Mouse (Mus musculus) monocyte, adult 5-6 weeks (primary cell): ENCODE measurements around the gene Olfr228. TPM values are rescaled to one million over a fixed set of nuclear protein-coding genes. Genes with fewer than 3 reads are reported as not detected.
"Not testable (repeated sequence)": the region's sequence is repeated elsewhere in the genome, so short reads cannot be mapped to it uniquely, and the experiment has no call there.

Source experiments
- ATAC-seq: fragments of 153-309, 156-312 bp; replicated peaks from 2 replicates; pipeline ENCODE4 v1.8.0; 2017; ENCODE audit warnings: mild to moderate bottlenecking; ENCODE audit not compliant: low TSS enrichment, insufficient number of reproducible peaks, severe bottlenecking, poor library complexity, low FRiP score
- total RNA-seq: library from RNA; stranded (forward); fragments of 200-1000, 200-491, 200-594 nt; gene quantifications from 3 replicates; pipeline ENCODE4 v1.2.3, GENCODE M21; 2017

Gene Olfr228
- total RNA-seq: not detected in 3 replicates

GRCm38 (mm10) chr2:86487286-86487685 lies at the start of gene Olfr228:
Gene Olfr228, minus strand, starts transcription at chr2:86487386.
- no peak for ATAC-seq

GRCm38 (mm10) chr2:86530991-86531390 lies 43.8 kb upstream of the Olfr228 start:
- ATAC-seq: no peak

GRCm38 (mm10) chr2:86508161-86508560 lies 21.0 kb upstream of the Olfr228 start, which contains the start of gene Olfr1076:
Gene Olfr1076, plus strand, starts transcription at chr2:86508461.
- no peak for ATAC-seq

GRCm38 (mm10) chr2:86464442-86465109 lies 22.6 kb downstream of the Olfr228 start:
- ATAC-seq: no peak

- ATAC-seq: no peak
Observed at GRCm38 (mm10) chr2:86460434-86460833, 26.8 kb downstream of the Olfr228 start.

- ATAC-seq: no peak
Observed at GRCm38 (mm10) chr2:86456169-86456568, 31.0 kb downstream of the Olfr228 start, which contains the start of gene Olfr1066. Gene Olfr1066, minus strand, starts transcription at chr2:86456269.

GRCm38 (mm10) chr2:86450491-86450890 lies 36.7 kb downstream of the Olfr228 start, which contains the start of gene Olfr1065:
Gene Olfr1065, minus strand, starts transcription at chr2:86450591.
- ATAC-seq: not testable (repeated sequence)

GRCm38 (mm10) chr2:86442101-86442500 lies 45.1 kb downstream of the Olfr228 start:
- ATAC-seq: not testable (repeated sequence)

Other genes starting within 250 kb of the Olfr228 start
- gene Olfr1048, start 247.1 kb downstream of the Olfr228 start, total RNA-seq: not detected in 3 replicates
- not detected in 3 replicates for gene Olfr1049, start 229.1 kb downstream of the Olfr228 start, total RNA-seq
- gene Olfr1051, start 208.3 kb downstream of the Olfr228 start, total RNA-seq: not detected in 3 replicates
- gene Olfr1052, start 194.9 kb downstream of the Olfr228 start, total RNA-seq: not detected in 3 replicates
- gene Olfr1053, start 172.1 kb downstream of the Olfr228 start, total RNA-seq: not detected in 3 replicates
- gene Olfr1054, start 152.0 kb downstream of the Olfr228 start, total RNA-seq: not detected in 3 replicates
- not detected in 3 replicates for gene Olfr1055, start 137.1 kb downstream of the Olfr228 start, total RNA-seq
- 0.64 TPM in 1 of 3 replicates, not detected in the others for gene Olfr1056, start 124.9 kb downstream of the Olfr228 start, total RNA-seq
- gene Olfr1057, start 109.0 kb downstream of the Olfr228 start, total RNA-seq: not detected in 3 replicates
- gene Olfr1058, start 98.8 kb downstream of the Olfr228 start, total RNA-seq: not detected in 3 replicates
- not detected in 3 replicates for gene Olfr1061, start 73.3 kb downstream of the Olfr228 start, total RNA-seq
- gene Olfr1062, start 60.6 kb downstream of the Olfr228 start, total RNA-seq: not detected in 3 replicates
- gene Olfr1065, start 36.8 kb downstream of the Olfr228 start, total RNA-seq: not detected in 3 replicates
- gene Olfr1066, start 31.1 kb downstream of the Olfr228 start, total RNA-seq: not detected in 3 replicates
- not detected in 3 replicates for gene Olfr1076, start 21.1 kb upstream of the Olfr228 start, total RNA-seq
- not detected in 3 replicates for gene Olfr1079, start 55.1 kb upstream of the Olfr228 start, total RNA-seq
- not detected in 3 replicates for gene Olfr1080, start 70.8 kb upstream of the Olfr228 start, total RNA-seq
- gene Olfr1082, start 111.6 kb upstream of the Olfr228 start, total RNA-seq: not detected in 3 replicates
- not detected in 3 replicates for gene Olfr1084, start 152.3 kb upstream of the Olfr228 start, total RNA-seq
- not detected in 3 replicates for gene Olfr1085, start 174.6 kb upstream of the Olfr228 start, total RNA-seq
- gene Olfr1086, start 192.7 kb upstream of the Olfr228 start, total RNA-seq: not detected in 3 replicates
- gene Olfr1087, start 211.0 kb upstream of the Olfr228 start, total RNA-seq: not detected in 3 replicates
- not detected in 3 replicates for gene Olfr1089, start 246.3 kb upstream of the Olfr228 start, total RNA-seq